Mouse (Mus musculus): ENCODE measurements around the gene Gm49405. TPM values are rescaled to one million over a fixed set of nuclear protein-coding genes. Genes with fewer than 3 reads are reported as not detected.

Gene Gm49405
- polyA plus RNA-seq, 2 experiments from 2014 or later: 0.19 to 0.42 TPM

- peak; percentile 63 for ATAC-seq
Observed at GRCm38 (mm10) chr19:4052516-4053030, 52.1 kb downstream of the Gm49405 start.

GRCm38 (mm10) chr19:4054613-4055012 is 54.2 kb downstream of the Gm49405 start:
- ATAC-seq: no peak

Other genes starting within 250 kb of the Gm49405 start
- gene Kmt5b, start 233.2 kb upstream of the Gm49405 start, polyA plus RNA-seq (2017; shearing (Covaris generic)): 10 to 100 TPM; 25.0 to 32.4 TPM
- 1 to 10 TPM; 3.0 to 3.2 TPM for gene Chka, start 148.9 kb upstream of the Gm49405 start, polyA plus RNA-seq (2017; shearing (Covaris generic))
- gene Tcirg1, start 93.5 kb upstream of the Gm49405 start, polyA plus RNA-seq (2017; shearing (Covaris generic)): 10 to 100 TPM; 36.2 to 70.0 TPM
- gene Ndufs8, start 87.9 kb upstream of the Gm49405 start, polyA plus RNA-seq (2017; shearing (Covaris generic)): 100 to 1,000 TPM; 262 to 298 TPM
- gene Aldh3b1, start 70.8 kb upstream of the Gm49405 start, polyA plus RNA-seq (2017; shearing (Covaris generic)): under 1 TPM in 1 of 2 experiments, not detected in 1; 0.83 TPM
- 10 to 100 TPM; 17.1 to 21.8 TPM for gene Unc93b1, start 65.4 kb upstream of the Gm49405 start, polyA plus RNA-seq (2017; shearing (Covaris generic))
- gene Aldh3b3, start 42.0 kb upstream of the Gm49405 start, polyA plus RNA-seq (2017; shearing (Covaris generic)): not detected
- gene Aldh3b2, start 28.3 kb upstream of the Gm49405 start, polyA plus RNA-seq (2017; shearing (Covaris generic)): not detected
- 1 to 10 TPM; 1.2 to 1.6 TPM for gene Acy3, start 14.1 kb upstream of the Gm49405 start, polyA plus RNA-seq (2017; shearing (Covaris generic))
- not detected for gene Tbx10, start 7.9 kb upstream of the Gm49405 start, polyA plus RNA-seq (2017; shearing (Covaris generic))
- gene Nudt8, start within 50 bp of the Gm49405 start, polyA plus RNA-seq (2017; shearing (Covaris generic)): 10 to 100 TPM; 17.3 to 17.8 TPM
- gene Doc2g, start 2.7 kb downstream of the Gm49405 start, polyA plus RNA-seq (2017; shearing (Covaris generic)): 1 to 10 TPM in 1 of 2 experiments, under 1 TPM in 1; 0.45 to 1.5 TPM
- gene Ndufv1, start 12.2 kb downstream of the Gm49405 start, polyA plus RNA-seq (2017; shearing (Covaris generic)): 100 to 1,000 TPM; 129 to 134 TPM
- gene Gstp1, start 37.4 kb downstream of the Gm49405 start, polyA plus RNA-seq (2017; shearing (Covaris generic)): 100 to 1,000 TPM; 481 to 485 TPM
- 10 to 100 TPM; 11.1 to 23.5 TPM for gene Gstp2, start 45.4 kb downstream of the Gm49405 start, polyA plus RNA-seq (2017; shearing (Covaris generic))
- gene Gstp3, start 58.9 kb downstream of the Gm49405 start, polyA plus RNA-seq (2017; shearing (Covaris generic)): 100 to 1,000 TPM; 202 to 218 TPM
- not detected for gene Cabp2, start 81.0 kb downstream of the Gm49405 start, polyA plus RNA-seq (2017; shearing (Covaris generic))
- 100 to 1,000 TPM; 372 to 419 TPM for gene Cdk2ap2, start 96.6 kb downstream of the Gm49405 start, polyA plus RNA-seq (2017; shearing (Covaris generic))
- gene Pitpnm1, start 99.4 kb downstream of the Gm49405 start, polyA plus RNA-seq (2017; shearing (Covaris generic)): 10 to 100 TPM; 89.9 to 91.4 TPM
- 100 to 1,000 TPM; 171 to 215 TPM for gene Aip, start 125.2 kb downstream of the Gm49405 start, polyA plus RNA-seq (2017; shearing (Covaris generic))
- gene Gpr152, start 139.2 kb downstream of the Gm49405 start, polyA plus RNA-seq (2017; shearing (Covaris generic)): not detected
- gene Cabp4, start 143.4 kb downstream of the Gm49405 start, polyA plus RNA-seq (2017; shearing (Covaris generic)): 1 to 10 TPM; 1.1 to 1.4 TPM
- 100 to 1,000 TPM; 212 to 255 TPM for gene Coro1b, start 148.0 kb downstream of the Gm49405 start, polyA plus RNA-seq (2017; shearing (Covaris generic))
- 1,000 to 10,000 TPM; 1,013 to 1,027 TPM for gene Ptprcap, start 153.0 kb downstream of the Gm49405 start, polyA plus RNA-seq (2017; shearing (Covaris generic))
- 10 to 100 TPM; 21.9 to 25.0 TPM for gene Rps6kb2, start 162.7 kb downstream of the Gm49405 start, polyA plus RNA-seq (2017; shearing (Covaris generic))
- 1 to 10 TPM; 6.1 to 7.2 TPM for gene Carns1, start 174.9 kb downstream of the Gm49405 start, polyA plus RNA-seq (2017; shearing (Covaris generic))
- gene Tbc1d10c, start 190.7 kb downstream of the Gm49405 start, polyA plus RNA-seq (2017; shearing (Covaris generic)): 100 to 1,000 TPM; 548 to 733 TPM
- 1,000 to 10,000 TPM in 1 of 2 experiments, 100 to 1,000 TPM in 1; 945 to 1,075 TPM for gene Ppp1ca, start 191.4 kb downstream of the Gm49405 start, polyA plus RNA-seq (2017; shearing (Covaris generic))
- gene Rad9a, start 201.0 kb downstream of the Gm49405 start, polyA plus RNA-seq (2017; shearing (Covaris generic)): 10 to 100 TPM; 37.7 to 40.3 TPM
- gene Clcf1, start 213.6 kb downstream of the Gm49405 start, polyA plus RNA-seq (2017; shearing (Covaris generic)): 10 to 100 TPM; 19.7 to 29.7 TPM
- not detected for gene AC109138.7, start 213.7 kb downstream of the Gm49405 start, polyA plus RNA-seq (2017; shearing (Covaris generic))
- gene Pold4, start 231.3 kb downstream of the Gm49405 start, polyA plus RNA-seq (2017; shearing (Covaris generic)): 100 to 1,000 TPM; 117 to 151 TPM